Mouse (Mus musculus) left cerebral cortex, postnatal 14 days (tissue): ENCODE data around the gene Abtb2. TPM values are rescaled to one million over a fixed set of nuclear protein-coding genes. Genes with fewer than 3 reads are reported as not detected.
"Not testable (repeated sequence)": the region's sequence is repeated elsewhere in the genome, so short reads cannot be mapped to it uniquely, and the experiment has no call there.

Source experiments
- DNase-seq, 2 experiments: peaks; one replicate each; pipeline ENCODE4 v3.0.0; 2021 to 2022; ENCODE audit warnings: low spot score in 2 of 2, mixed read lengths in 1 of 2
- intact Hi-C: fragments of 180-260 bp; cut with DNase I; formaldehyde crosslinking; loops from one replicate; pipeline ENCODE4 v1.15.1; 2025
- long read RNA-seq, 2 experiments: library from polyadenylated mRNA; stranded (forward); transcript quantifications; one replicate each; pipeline ENCODE4 v2.0.0; 2021
- total RNA-seq, 2 experiments: library from RNA; stranded (reverse); gene quantifications; 2 replicates each; pipeline ENCODE4 v1.2.3; 2021

Abtb2 gene
- 10 to 100 TPM; 13.4 to 13.7 TPM for total RNA-seq
- long read RNA-seq, experiment 1, full-length matches to known transcripts, result 18 of 29 reads
- long read RNA-seq, experiment 1, partial matches to known transcripts, result 6 of 29 reads
- long read RNA-seq, experiment 1, other reads (novel, unspliced or antisense), result 5 of 29 reads
- long read RNA-seq, experiment 2, full-length matches to known transcripts, result 11 of 13 reads
- long read RNA-seq, experiment 2, partial matches to known transcripts, result 0 of 13 reads
- long read RNA-seq, experiment 2, other reads (novel, unspliced or antisense), result 2 of 13 reads

GRCm38 (mm10) chr2:103565732-103566422 lies at the start of gene Abtb2:
Gene Abtb2, plus strand, starts transcription at chr2:103566310.
- intact Hi-C loops, result loop anchor here (2.0 to 5.0 kb wide), 2 partner anchors 76 to 153 kb away; no protein-coding TSS in a partner anchor
- DNase-seq, result peak; percentile 87 to 92

GRCm38 (mm10) chr2:103516472-103516871 lies 49.6 kb upstream of the Abtb2 start:
- intact Hi-C loops, result no loop called here
- DNase-seq, result no peak

GRCm38 (mm10) chr2:103525596-103525995 lies 40.5 kb upstream of the Abtb2 start:
- DNase-seq, result no peak
- intact Hi-C loops, result no loop called here

GRCm38 (mm10) chr2:103547132-103547531 lies 19.0 kb upstream of the Abtb2 start:
- intact Hi-C loops, result loop anchor here (5.0 kb wide), 1 partner anchor 90 kb away; no protein-coding TSS in a partner anchor
- peak; percentile 40 to 67 for DNase-seq

- DNase-seq, intact Hi-C loops: not testable (repeated sequence)
These were observed 15.8 kb upstream of the Abtb2 start for GRCm38 (mm10) chr2:103550301-103550700.

- intact Hi-C loops, result no loop called here
- DNase-seq, result no peak
These were observed 12.1 kb upstream of the Abtb2 start for GRCm38 (mm10) chr2:103554041-103554440.

- intact Hi-C loops, result no loop called here
- no peak for DNase-seq
These were observed 9.8 kb upstream of the Abtb2 start for GRCm38 (mm10) chr2:103556125-103556877.

- intact Hi-C loops, result loop anchor here (5.0 kb wide), 1 partner anchor 306 kb away; no protein-coding TSS in a partner anchor
- no peak for DNase-seq
These were observed 5.2 kb upstream of the Abtb2 start for GRCm38 (mm10) chr2:103560955-103561354.

- intact Hi-C loops, result loop anchor here (2.0 to 5.0 kb wide), 3 partner anchors 78 to 303 kb away; no protein-coding TSS in a partner anchor
- DNase-seq, result no peak
These were observed 1.6 kb upstream of the Abtb2 start for GRCm38 (mm10) chr2:103564427-103565023.

- intact Hi-C loops, result loop anchor here (2.0 to 5.0 kb wide), 2 partner anchors 77 to 154 kb away; no protein-coding TSS in a partner anchor
- DNase-seq, result peak; percentile 48 to 66
These were observed 929 bp upstream of the Abtb2 start for GRCm38 (mm10) chr2:103565171-103565591.

GRCm38 (mm10) chr2:103566423-103566712 lies 258 bp downstream of the Abtb2 start:
- no peak for DNase-seq
- intact Hi-C loops, result loop anchor here (5.0 kb wide), 1 partner anchor 76 kb away; no protein-coding TSS in a partner anchor

- intact Hi-C loops, result loop anchor here (5.0 kb wide), 1 partner anchor 75 kb away; no protein-coding TSS in a partner anchor
- peak; percentile 34 to 37 for DNase-seq
These were observed 807 bp downstream of the Abtb2 start for GRCm38 (mm10) chr2:103566713-103567521.

GRCm38 (mm10) chr2:103568161-103568560 lies 2.1 kb downstream of the Abtb2 start:
- intact Hi-C loops, result loop anchor here (5.0 kb wide), 1 partner anchor 74 kb away; no protein-coding TSS in a partner anchor
- DNase-seq, result no peak

- intact Hi-C loops, result loop anchor here (5.0 kb wide), 1 partner anchor 73 kb away; no protein-coding TSS in a partner anchor
- no peak for DNase-seq
These were observed 3.6 kb downstream of the Abtb2 start for GRCm38 (mm10) chr2:103569716-103570115.

- intact Hi-C loops, result no loop called here
These were observed 6.2 kb downstream of the Abtb2 start for GRCm38 (mm10) chr2:103572354-103572753.

GRCm38 (mm10) chr2:103576371-103576770 lies 10.3 kb downstream of the Abtb2 start:
- intact Hi-C loops, result no loop called here

More at GRCm38 (mm10) chr2:103572354-103572753, 6.2 kb downstream of the Abtb2 start:
- DNase-seq, result no peak

GRCm38 (mm10) chr2:103577752-103578662 lies 11.9 kb downstream of the Abtb2 start:
- intact Hi-C loops, result no loop called here
- no peak for DNase-seq

More at GRCm38 (mm10) chr2:103576371-103576770, 10.3 kb downstream of the Abtb2 start:
- DNase-seq, result no peak
